Mouse (Mus musculus) Patski (cell line): ENCODE data around the gene Ubtd2. TPM values are rescaled to one million over a fixed set of nuclear protein-coding genes. Genes with fewer than 3 reads are reported as not detected.
A peak's percentile ranks its signal among the peaks of the same experiment; 100 is the strongest.

Experiments
- ATAC-seq: fragments of 100-300 bp; one replicate; pipeline ENCODE4 v1.8.0; 2021
- CTCF ChIA-PET: fragments of 350-600 bp; sonication (Branson Sonifier 250); formaldehyde crosslinking; loops from one replicate; lab custom pipeline; 2022; ENCODE audit warnings: inconsistent platforms; lab: Charles Lee
- POLR2A ChIA-PET: fragments of 350-600 bp; sonication (Branson Sonifier 250); formaldehyde crosslinking; loops from one replicate; lab custom pipeline; 2022; ENCODE audit warnings: antibody characterized with exemption, inconsistent platforms; lab: Charles Lee
- DNase-seq: peaks from one replicate; pipeline ENCODE4 v3.0.0-alpha.2; 2011; ENCODE audit warnings: low read depth, low spot score
- H3K27me3 ChIP-seq: fragments of 371-371 bp; one replicate; pipeline ENCODE4 v1.5.1; 2021
- CTCF ChIP-seq: fragments of 100-300 bp; IDR thresholded peaks from one replicate; pipeline ENCODE4 v1.5.1; 2021
- in situ Hi-C: fragments of 300-500 bp; cut with MboI; formaldehyde crosslinking; loops from 3 replicates; pipeline ENCODE4 v1.11.1; 2018; ENCODE audit warnings: low pct_unique_long_range_greater_than_20kb, mixed read lengths
- polyA plus RNA-seq: library from polyadenylated mRNA; unstranded; gene quantifications from one replicate; pipeline ENCODE4 v1.2.3, GENCODE M21; 2021

The Ubtd2 gene
- polyA plus RNA-seq, 1 experiment from 2014 or later: 22.4 TPM

GRCm38 (mm10) chr11:32551579-32552297 lies 96.6 kb downstream of the Ubtd2 start:
- no peaks in the 10 kb centered on the region for H3K27me3 ChIP-seq
- ATAC-seq (no peak), DNase-seq (no peak)
- POLR2A ChIA-PET: interaction anchor here (2.3 kb wide), 1 partner anchor 18 kb away, joined by 10 read pairs; the partner anchor contains the start of gene Stk10
- in situ Hi-C loops: no loop called here
- CTCF ChIA-PET: interaction anchor here (1.0 to 1.4 kb wide), 2 partner anchors 13 to 82 kb away, joined by 3 to 4 read pairs; no protein-coding TSS in a partner anchor
- no peak for TF ChIP-seq CTCF

GRCm38 (mm10) chr11:32552401-32553090 lies 97.4 kb downstream of the Ubtd2 start:
- H3K27me3 ChIP-seq: no peaks in the 10 kb centered on the region
- DNase-seq (peak; percentile 91), ATAC-seq (peak; percentile 97)
- CTCF ChIA-PET: interaction anchor here (1.0 to 1.6 kb wide), 3 partner anchors 14 to 83 kb away, joined by 3 to 4 read pairs (median 4); no protein-coding TSS in a partner anchor
- TF ChIP-seq CTCF: no peak
- POLR2A ChIA-PET: interaction anchor here (2.3 kb wide), 1 partner anchor 19 kb away, joined by 10 read pairs; the partner anchor contains the start of gene Stk10
- in situ Hi-C loops: no loop called here

- no peak for ATAC-seq
- DNase-seq: no peak
- H3K27me3 ChIP-seq: no peaks in the 10 kb centered on the region
- in situ Hi-C loops: no loop called here
- ChIA-PET CTCF (interaction anchor here (1.6 kb wide), 1 partner anchor 40 kb away, joined by 4 read pairs; no protein-coding TSS in a partner anchor), POLR2A (interaction anchor here (0.6 to 2.3 kb wide), 3 partner anchors 20 to 67 kb away, joined by 3 to 10 read pairs (median 3); partner anchors contain the start of gene Stk10)
- TF ChIP-seq CTCF: no peak
Observed at GRCm38 (mm10) chr11:32553311-32554140, 98.4 kb downstream of the Ubtd2 start.

- CTCF ChIA-PET: interaction anchor here (1.4 kb wide), 1 partner anchor 38 kb away, joined by 4 read pairs; no protein-coding TSS in a partner anchor
- ATAC-seq: no peak
- in situ Hi-C loops: no loop called here
Observed at GRCm38 (mm10) chr11:32554141-32555091, 99.2 kb downstream of the Ubtd2 start.

GRCm38 (mm10) chr11:32555103-32555689 lies 100.0 kb downstream of the Ubtd2 start:
- no peak for TF ChIP-seq CTCF
- ATAC-seq (no peak), DNase-seq (no peak)
- POLR2A ChIA-PET: no interaction called here
- H3K27me3 ChIP-seq: no peaks in the 10 kb centered on the region
- CTCF ChIA-PET: interaction anchor here (1.4 kb wide), 1 partner anchor 37 kb away, joined by 4 read pairs; no protein-coding TSS in a partner anchor
- in situ Hi-C loops: no loop called here

More at GRCm38 (mm10) chr11:32554141-32555091, 99.2 kb downstream of the Ubtd2 start:
- no peaks in the 10 kb centered on the region for H3K27me3 ChIP-seq
- DNase-seq: no peak
- POLR2A ChIA-PET: no interaction called here
- TF ChIP-seq CTCF: no peak

- H3K27me3 ChIP-seq: no peaks in the 10 kb centered on the region
- DNase-seq (no peak), ATAC-seq (no peak)
- in situ Hi-C loops: no loop called here
- ChIA-PET POLR2A (interaction anchor here (0.6 kb wide), 1 partner anchor 157 kb away, joined by 3 read pairs; no protein-coding TSS in a partner anchor), CTCF (no interaction called here)
- no peak for TF ChIP-seq CTCF
Observed at GRCm38 (mm10) chr11:32556333-32556990, 101.3 kb downstream of the Ubtd2 start.

GRCm38 (mm10) chr11:32558026-32558425 lies 102.9 kb downstream of the Ubtd2 start:
- POLR2A ChIA-PET: interaction anchor here (0.8 to 1.2 kb wide), 2 partner anchors 10 to 24 kb away, joined by 3 read pairs; no protein-coding TSS in a partner anchor
- ATAC-seq (peak; percentile 72), DNase-seq (no peak)
- H3K27me3 ChIP-seq: no peaks in the 10 kb centered on the region
- in situ Hi-C loops: no loop called here
- no peak for TF ChIP-seq CTCF
- CTCF ChIA-PET: interaction anchor here (0.9 kb wide), 1 partner anchor 31 kb away, joined by 3 read pairs; no protein-coding TSS in a partner anchor

GRCm38 (mm10) chr11:32558677-32559076 lies 103.5 kb downstream of the Ubtd2 start:
- ChIA-PET POLR2A (interaction anchor here (0.8 kb wide), 1 partner anchor 9 kb away, joined by 3 read pairs; no protein-coding TSS in a partner anchor), CTCF (interaction anchor here (0.9 kb wide), 1 partner anchor 30 kb away, joined by 3 read pairs; no protein-coding TSS in a partner anchor)
- no peak for ATAC-seq
- H3K27me3 ChIP-seq: no peaks in the 10 kb centered on the region
- TF ChIP-seq CTCF: no peak
- DNase-seq: no peak
- in situ Hi-C loops: no loop called here
